Mouse (Mus musculus) hindbrain, embryonic 11.5 days (tissue): Measurements from ENCODE around the gene Zfp810. TPM values are rescaled to one million over a fixed set of nuclear protein-coding genes. Genes with fewer than 3 reads are reported as not detected.
"Not testable (repeated sequence)": the region's sequence is repeated elsewhere in the genome, so short reads cannot be mapped to it uniquely, and the experiment has no call there.

Experiments
- ATAC-seq: fragments of 200-750 bp; cut with Nextera tagmentation; 2 replicates; pipeline ENCODE4 v1.8.0; 2017; ENCODE audit warnings: mild to moderate bottlenecking, moderate TSS enrichment, moderate library complexity; ENCODE audit not compliant: low FRiP score
- DNase-seq: peaks from one replicate; pipeline ENCODE4 v3.0.0-alpha.2; 2015; ENCODE audit warnings: low spot score
- H3K27ac ChIP-seq: fragments of 300-500 bp; sonication (generic); 2 replicates; pipeline ENCODE4 v1.5.1; 2014; ENCODE audit warnings: mild to moderate bottlenecking, low read depth, low read length
- H3K27me3 ChIP-seq: fragments of 300-500 bp; sonication (generic); 2 replicates; pipeline ENCODE4 v1.6.1; 2014; ENCODE audit warnings: mild to moderate bottlenecking, low read length, moderate library complexity, mixed read lengths; ENCODE audit not compliant: control insufficient read depth, insufficient read depth
- H3K36me3 ChIP-seq: fragments of 300-500 bp; sonication (generic); 2 replicates; pipeline ENCODE4 v1.6.1; 2014; ENCODE audit warnings: mild to moderate bottlenecking, low read length, moderate library complexity, mixed read lengths; ENCODE audit not compliant: control insufficient read depth, insufficient read depth
- H3K4me1 ChIP-seq: fragments of 300-500 bp; sonication (generic); replicated peaks from 2 replicates; pipeline ENCODE4 v1.6.1; 2014; ENCODE audit warnings: low read length, mixed read lengths; ENCODE audit not compliant: control insufficient read depth, insufficient read depth
- H3K4me2 ChIP-seq: fragments of 300-500 bp; sonication (generic); replicated peaks from 2 replicates; pipeline ENCODE4 v1.6.1; 2014; ENCODE audit warnings: mild to moderate bottlenecking, low read depth, low read length
- H3K4me3 ChIP-seq: fragments of 300-500 bp; sonication (generic); 2 replicates; pipeline ENCODE4 v1.5.1; 2014; ENCODE audit warnings: low read depth, low read length
- H3K9ac ChIP-seq: fragments of 300-500 bp; sonication (generic); 2 replicates; pipeline ENCODE4 v1.6.1; 2014; ENCODE audit warnings: low read depth, low read length
- H3K9me3 ChIP-seq: fragments of 300-500 bp; sonication (generic); 2 replicates; pipeline ENCODE4 v1.6.1; 2016; ENCODE audit warnings: low read length; ENCODE audit not compliant: control insufficient read depth
- WGBS: fragments of 180-500 bp; shearing (Covaris S2); extraction: QIAGEN DNeasy Blood & Tissue Kit; methylation state at CpG from one replicate; pipeline ENCODE4 v1.1.7; 2014; 5-methylcytosine and 5-hydroxymethylcytosine counted together
- polyA plus RNA-seq: library from polyadenylated mRNA; unstranded; fragments of >200 nt; fragmentation: Nextera tagmentation; extraction: Ambion mirVana; gene quantifications from 2 replicates; pipeline ENCODE4 v1.2.1, GENCODE M21; 2014

Gene Zfp810
- polyA plus RNA-seq, 1 experiment from 2014 or later: 25.5 TPM

- Histone ChIP-seq H3K4me2 (no peak overlapping the region), H3K4me3 (no peak overlapping the region), H3K27me3 (no peaks in the 10 kb centered on the region), H3K27ac (no peak overlapping the region), H3K9ac (no peak overlapping the region), H3K9me3 (no peaks in the 10 kb centered on the region), H3K4me1 (peaks cover 3% of the 10 kb centered on the region; the same call in 1 of the 2 replicates), H3K36me3 (no peaks in the 10 kb centered on the region)
- whole genome bisulfite sequencing: 94% methylated on average over 1 of the region's 1 CpGs
- no peak for DNase-seq
- no peak for ATAC-seq
These were observed 17.1 kb upstream of the Zfp810 start for GRCm38 (mm10) chr9:22324579-22324978.

- DNase-seq: no peak
These were observed 15.1 kb upstream of the Zfp810 start for GRCm38 (mm10) chr9:22322381-22323211.

GRCm38 (mm10) chr9:22319109-22319508 is 11.7 kb upstream of the Zfp810 start:
- Histone ChIP-seq H3K4me2 (no peak overlapping the region), H3K9ac (no peak overlapping the region), H3K36me3 (no peaks in the 10 kb centered on the region), H3K27ac (no peak overlapping the region), H3K4me1 (no peaks in the 10 kb centered on the region), H3K27me3 (no peaks in the 10 kb centered on the region), H3K9me3 (no peaks in the 10 kb centered on the region), H3K4me3 (no peak overlapping the region)
- no peak for DNase-seq
- 94% methylated on average over 1 of the region's 1 CpGs for WGBS
- no peak for ATAC-seq

More at GRCm38 (mm10) chr9:22322381-22323211, 15.1 kb upstream of the Zfp810 start:
- no peak overlapping the region for H3K4me3 ChIP-seq
- no peak overlapping the region for H3K4me2 ChIP-seq
- no peaks in the 10 kb centered on the region for H3K36me3 ChIP-seq
- H3K27me3 ChIP-seq: no peaks in the 10 kb centered on the region
- no peak overlapping the region for H3K27ac ChIP-seq
- no peak for ATAC-seq
- H3K9ac ChIP-seq: no peak overlapping the region
- peaks cover 3% of the 10 kb centered on the region; the same call in 1 of the 2 replicates for H3K4me1 ChIP-seq
- 81% methylated on average over 8 of the region's 8 CpGs for WGBS
- H3K9me3 ChIP-seq: no peaks in the 10 kb centered on the region

GRCm38 (mm10) chr9:22316047-22316446 is 8.6 kb upstream of the Zfp810 start:
- not testable (repeated sequence) for H3K4me3 ChIP-seq, H3K9ac ChIP-seq, H3K27me3 ChIP-seq, DNase-seq, H3K27ac ChIP-seq, H3K9me3 ChIP-seq, H3K36me3 ChIP-seq, H3K4me1 ChIP-seq, ATAC-seq, H3K4me2 ChIP-seq
- 68% methylated on average over 5 of the region's 5 CpGs for WGBS

- Histone ChIP-seq H3K4me2 (no peak overlapping the region), H3K27me3 (no peaks in the 10 kb centered on the region), H3K27ac (no peak overlapping the region), H3K9me3 (no peaks in the 10 kb centered on the region), H3K36me3 (no peaks in the 10 kb centered on the region), H3K9ac (no peak overlapping the region), H3K4me1 (no peaks in the 10 kb centered on the region), H3K4me3 (no peak overlapping the region)
- no peak for ATAC-seq
- WGBS: 88% methylated on average over 3 of the region's 3 CpGs
- no peak for DNase-seq
These were observed 6.6 kb upstream of the Zfp810 start for GRCm38 (mm10) chr9:22314066-22314465.

GRCm38 (mm10) chr9:22313218-22313617 is 5.8 kb upstream of the Zfp810 start:
- Histone ChIP-seq H3K36me3 (no peaks in the 10 kb centered on the region), H3K4me3 (no peak overlapping the region), H3K9ac (no peak overlapping the region), H3K4me1 (no peaks in the 10 kb centered on the region), H3K4me2 (no peak overlapping the region), H3K27me3 (no peaks in the 10 kb centered on the region), H3K9me3 (no peaks in the 10 kb centered on the region), H3K27ac (no peak overlapping the region)
- DNase-seq (no peak), ATAC-seq (no peak)
- WGBS: 91% methylated on average over 5 of the region's 5 CpGs

- peaks cover 2% of the 10 kb centered on the region; the same call in 1 of the 2 replicates for H3K36me3 ChIP-seq
These were observed 2.2 kb upstream of the Zfp810 start for GRCm38 (mm10) chr9:22309651-22310050.

GRCm38 (mm10) chr9:22307920-22308262 is 443 bp upstream of the Zfp810 start:
- Histone ChIP-seq H3K36me3 (peaks cover 16% of the 10 kb centered on the region), H3K9ac (peak overlapping the region; percentile 34; the same call in 1 of the 2 replicates), H3K27ac (peak overlapping the region; percentile 66; the same call in 1 of the 2 replicates), H3K4me2 (peak overlapping the region; percentile 76), H3K4me3 (peak overlapping the region; percentile 71)
- not testable (repeated sequence) for DNase-seq, H3K9me3 ChIP-seq, H3K27me3 ChIP-seq, ATAC-seq, H3K4me1 ChIP-seq
- 12% methylated on average over 9 of the region's 9 CpGs for WGBS

More at GRCm38 (mm10) chr9:22309651-22310050, 2.2 kb upstream of the Zfp810 start:
- H3K9ac ChIP-seq: no peak overlapping the region
- H3K4me3 ChIP-seq: no peak overlapping the region
- no peak overlapping the region for H3K27ac ChIP-seq
- WGBS: 88% methylated on average over 5 of the region's 5 CpGs
- no peaks in the 10 kb centered on the region for H3K9me3 ChIP-seq
- H3K27me3 ChIP-seq: no peaks in the 10 kb centered on the region
- ATAC-seq (no peak), DNase-seq (no peak)
- H3K4me2 ChIP-seq: no peak overlapping the region
- H3K4me1 ChIP-seq: no peaks in the 10 kb centered on the region; the same call in 1 of the 2 replicates

GRCm38 (mm10) chr9:22306726-22307125 is 722 bp downstream of the Zfp810 start:
- peak overlapping the region; percentile 66; the same call in 1 of the 2 replicates for H3K27ac ChIP-seq
- H3K4me3 ChIP-seq: peak overlapping the region; percentile 71
- peak overlapping the region; percentile 91 for H3K9ac ChIP-seq
- WGBS: 20% methylated on average over 6 of the region's 6 CpGs
- no peaks in the 10 kb centered on the region for H3K27me3 ChIP-seq
- no peaks in the 10 kb centered on the region; the same call in 1 of the 2 replicates for H3K4me1 ChIP-seq
- H3K4me2 ChIP-seq: peak overlapping the region; percentile 76
- ATAC-seq: no peak
- no peaks in the 10 kb centered on the region for H3K9me3 ChIP-seq
- peak; percentile 59 for DNase-seq
- peaks cover 16% of the 10 kb centered on the region for H3K36me3 ChIP-seq
